Mouse (Mus musculus): ENCODE measurements around the gene Rasgrp2. TPM values are rescaled to one million over a fixed set of nuclear protein-coding genes. Genes with fewer than 3 reads are reported as not detected.
A peak's percentile ranks its signal among the peaks of the same experiment; 100 is the strongest.

Rasgrp2 gene
- polyA plus RNA-seq, 1 experiment: 696 TPM

- H3K4me1 ChIP-seq: peaks cover 72% of the 10 kb centered on the region
- no peak overlapping the region for H3K4me3 ChIP-seq (replicated peaks)
- peaks cover 63% of the 10 kb centered on the region for H3K27me3 ChIP-seq (replicated peaks)
- H3K9me3 ChIP-seq: no peaks in the 10 kb centered on the region
- peaks cover 55% of the 10 kb centered on the region for H3K36me3 ChIP-seq (replicated peaks; ENCODE audit: low read length)
- TF ChIP-seq GATA1 (IDR thresholded peaks at IDR 0.05; ENCODE audit: borderline replicate concordance, low read length) (no peak), FLI1 (IDR thresholded peaks at IDR 0.05; ENCODE audit: low read length) (no peak)
Measured at GRCm38 (mm10) chr19:6416124-6416770, 17.1 kb downstream of the Rasgrp2 start.

GRCm38 (mm10) chr19:6416894-6417761, 18.0 kb downstream of the Rasgrp2 start:
- Histone ChIP-seq H3K4me1 (peaks cover 72% of the 10 kb centered on the region), H3K36me3 (replicated peaks; ENCODE audit: low read length) (peaks cover 46% of the 10 kb centered on the region), H3K4me3 (replicated peaks) (no peak overlapping the region), H3K9me3 (no peaks in the 10 kb centered on the region), H3K27me3 (replicated peaks) (peaks cover 71% of the 10 kb centered on the region)
- TF ChIP-seq GATA1 (IDR thresholded peaks at IDR 0.05; ENCODE audit: borderline replicate concordance, low read length): no peak
- TF ChIP-seq FLI1 (IDR thresholded peaks at IDR 0.05; ENCODE audit: low read length): no peak

GRCm38 (mm10) chr19:6418233-6418879, 19.2 kb downstream of the Rasgrp2 start, which contains the start of gene Nrxn2:
Nrxn2 (plus strand) TSS chr19:6418731.
- Histone ChIP-seq H3K9me3 (no peaks in the 10 kb centered on the region), H3K4me1 (peaks cover 61% of the 10 kb centered on the region), H3K27me3 (replicated peaks) (peaks cover 78% of the 10 kb centered on the region), H3K36me3 (replicated peaks; ENCODE audit: low read length) (peaks cover 34% of the 10 kb centered on the region), H3K4me3 (replicated peaks) (peak within 1 kb of the TSS; percentile 86)
- TF ChIP-seq GATA1 (IDR thresholded peaks at IDR 0.05; ENCODE audit: borderline replicate concordance, low read length) (no peak), FLI1 (IDR thresholded peaks at IDR 0.05; ENCODE audit: low read length) (no peak)

- H3K36me3 ChIP-seq (replicated peaks; ENCODE audit: low read length): peaks cover 26% of the 10 kb centered on the region
- H3K4me1 ChIP-seq: peaks cover 55% of the 10 kb centered on the region
- TF ChIP-seq FLI1 (IDR thresholded peaks at IDR 0.05; ENCODE audit: low read length): no peak
- no peak for TF ChIP-seq GATA1 (IDR thresholded peaks at IDR 0.05; ENCODE audit: borderline replicate concordance, low read length)
- no peaks in the 10 kb centered on the region for H3K9me3 ChIP-seq
- peaks cover 84% of the 10 kb centered on the region for H3K27me3 ChIP-seq (replicated peaks)
- no peak overlapping the region for H3K4me3 ChIP-seq (replicated peaks)
Measured at GRCm38 (mm10) chr19:6418984-6419692, 20.0 kb downstream of the Rasgrp2 start.

GRCm38 (mm10) chr19:6419805-6420310, 20.7 kb downstream of the Rasgrp2 start:
- peaks cover 91% of the 10 kb centered on the region for H3K27me3 ChIP-seq (replicated peaks)
- H3K4me3 ChIP-seq (replicated peaks): no peak overlapping the region
- peaks cover 19% of the 10 kb centered on the region for H3K36me3 ChIP-seq (replicated peaks; ENCODE audit: low read length)
- H3K4me1 ChIP-seq: peaks cover 51% of the 10 kb centered on the region
- H3K9me3 ChIP-seq: no peaks in the 10 kb centered on the region
- TF ChIP-seq FLI1 (IDR thresholded peaks at IDR 0.05; ENCODE audit: low read length): no peak
- no peak for TF ChIP-seq GATA1 (IDR thresholded peaks at IDR 0.05; ENCODE audit: borderline replicate concordance, low read length)

- Histone ChIP-seq H3K36me3 (replicated peaks; ENCODE audit: low read length) (peaks cover 11% of the 10 kb centered on the region), H3K4me1 (peaks cover 44% of the 10 kb centered on the region), H3K4me3 (replicated peaks) (peak overlapping the region; percentile 28), H3K27me3 (replicated peaks) (peaks cover 99% of the 10 kb centered on the region), H3K9me3 (no peaks in the 10 kb centered on the region)
- TF ChIP-seq GATA1 (IDR thresholded peaks at IDR 0.05; ENCODE audit: borderline replicate concordance, low read length): no peak
- TF ChIP-seq FLI1 (IDR thresholded peaks at IDR 0.05; ENCODE audit: low read length): no peak
Measured at GRCm38 (mm10) chr19:6420481-6421210, 21.5 kb downstream of the Rasgrp2 start.

- Histone ChIP-seq H3K27me3 (replicated peaks) (peaks cover 99% of the 10 kb centered on the region), H3K4me3 (replicated peaks) (no peak overlapping the region), H3K9me3 (no peaks in the 10 kb centered on the region), H3K4me1 (peaks cover 38% of the 10 kb centered on the region), H3K36me3 (replicated peaks; ENCODE audit: low read length) (peaks cover 5% of the 10 kb centered on the region)
- TF ChIP-seq GATA1 (IDR thresholded peaks at IDR 0.05; ENCODE audit: borderline replicate concordance, low read length): no peak
- TF ChIP-seq FLI1 (IDR thresholded peaks at IDR 0.05; ENCODE audit: low read length): no peak
Measured at GRCm38 (mm10) chr19:6421211-6421590, 22.1 kb downstream of the Rasgrp2 start.

- peaks cover 99% of the 10 kb centered on the region for H3K27me3 ChIP-seq (replicated peaks)
- no peaks in the 10 kb centered on the region for H3K9me3 ChIP-seq
- peaks cover 30% of the 10 kb centered on the region for H3K4me1 ChIP-seq
- H3K36me3 ChIP-seq (replicated peaks; ENCODE audit: low read length): no peaks in the 10 kb centered on the region
- no peak for TF ChIP-seq GATA1 (IDR thresholded peaks at IDR 0.05; ENCODE audit: borderline replicate concordance, low read length)
- H3K4me3 ChIP-seq (replicated peaks): no peak overlapping the region
Measured at GRCm38 (mm10) chr19:6422014-6422413, 22.9 kb downstream of the Rasgrp2 start.

All from megakaryocyte, embryonic 14.5 days (primary cell).